Mouse (Mus musculus): ENCODE data around the gene Lrp1. TPM values are rescaled to one million over a fixed set of nuclear protein-coding genes. Genes with fewer than 3 reads are reported as not detected.
"Not testable (repeated sequence)": the region's sequence is repeated elsewhere in the genome, so short reads cannot be mapped to it uniquely, and the experiment has no call there.

The Lrp1 gene
- polyA plus RNA-seq, 1 experiment from 2014 or later = 37.9 TPM

GRCm38 (mm10) chr10:127663590-127663989, 42.6 kb upstream of the Lrp1 start:
- ATAC-seq (ENCODE audit: extremely low read depth, insufficient number of reproducible peaks, low FRiP score, low TSS enrichment) = no peak
- H3K9ac ChIP-seq = peak overlapping the region; percentile 90
- H3K36me3 ChIP-seq = peaks cover 50% of the 10 kb centered on the region
- no peaks in the 10 kb centered on the region for H3K9me3 ChIP-seq
- peaks cover 6% of the 10 kb centered on the region for H3K27me3 ChIP-seq (replicated peaks)
- no peak overlapping the region for H3K27ac ChIP-seq (replicated peaks)
- H3K4me3 ChIP-seq = peak overlapping the region; percentile 73; the same call in 1 of the 2 replicates
- 29% methylated on average over 5 of the region's 5 CpGs for WGBS
- peaks cover 69% of the 10 kb centered on the region for H3K4me1 ChIP-seq
- peak overlapping the region; percentile 78 for H3K4me2 ChIP-seq

GRCm38 (mm10) chr10:127662666-127663253, 41.8 kb upstream of the Lrp1 start:
- Histone ChIP-seq H3K4me2 (peak overlapping the region; percentile 68), H3K9me3 (no peaks in the 10 kb centered on the region), H3K4me3 (peak overlapping the region; percentile 44), H3K27ac (replicated peaks) (peak overlapping the region; percentile 84), H3K36me3 (peaks cover 56% of the 10 kb centered on the region), H3K4me1 (peaks cover 66% of the 10 kb centered on the region), H3K27me3 (replicated peaks) (peaks cover 6% of the 10 kb centered on the region), H3K9ac (peak overlapping the region; percentile 54)
- WGBS = 32% methylated on average over 19 of the region's 19 CpGs
- no peak for ATAC-seq (ENCODE audit: extremely low read depth, insufficient number of reproducible peaks, low FRiP score, low TSS enrichment)

GRCm38 (mm10) chr10:127661915-127662663, 41.1 kb upstream of the Lrp1 start:
- Histone ChIP-seq H3K4me2 (peak overlapping the region; percentile 68), H3K27ac (replicated peaks) (peak overlapping the region; percentile 84), H3K9ac (peak overlapping the region; percentile 76), H3K36me3 (peaks cover 61% of the 10 kb centered on the region), H3K9me3 (no peaks in the 10 kb centered on the region), H3K4me1 (peaks cover 60% of the 10 kb centered on the region), H3K27me3 (replicated peaks) (peaks cover 6% of the 10 kb centered on the region), H3K4me3 (peak overlapping the region; percentile 44)
- 0 out of 2 replicates have a peak, but pooled peaks have one; percentile 5 for ATAC-seq (ENCODE audit: extremely low read depth, insufficient number of reproducible peaks, low FRiP score, low TSS enrichment)
- 2% methylated on average over 16 of the region's 16 CpGs for WGBS

- no peak for ATAC-seq (ENCODE audit: extremely low read depth, insufficient number of reproducible peaks, low FRiP score, low TSS enrichment)
- Histone ChIP-seq H3K27ac (replicated peaks) (peak overlapping the region; percentile 84), H3K9me3 (no peaks in the 10 kb centered on the region), H3K4me3 (peak overlapping the region; percentile 44), H3K36me3 (peaks cover 66% of the 10 kb centered on the region), H3K9ac (peak overlapping the region; percentile 76), H3K27me3 (replicated peaks) (peaks cover 6% of the 10 kb centered on the region), H3K4me1 (peaks cover 58% of the 10 kb centered on the region), H3K4me2 (peak overlapping the region; percentile 68)
- WGBS = 21% methylated on average over 14 of the region's 14 CpGs
These were observed 40.5 kb upstream of the Lrp1 start for GRCm38 (mm10) chr10:127661291-127661914.

GRCm38 (mm10) chr10:127659551-127659950, 38.6 kb upstream of the Lrp1 start:
- H3K9me3 ChIP-seq = no peaks in the 10 kb centered on the region
- H3K4me2 ChIP-seq = no peak overlapping the region
- 47% methylated on average over 1 of the region's 1 CpGs for WGBS
- peaks cover 81% of the 10 kb centered on the region for H3K36me3 ChIP-seq
- peaks cover 46% of the 10 kb centered on the region for H3K4me1 ChIP-seq
- no peak for ATAC-seq (ENCODE audit: extremely low read depth, insufficient number of reproducible peaks, low FRiP score, low TSS enrichment)
- no peak overlapping the region for H3K27ac ChIP-seq (replicated peaks)
- H3K9ac ChIP-seq = no peak overlapping the region
- H3K4me3 ChIP-seq = no peak overlapping the region
- H3K27me3 ChIP-seq (replicated peaks) = peaks cover under 1% of the 10 kb centered on the region; the same call in 1 of the 2 replicates

GRCm38 (mm10) chr10:127658076-127658475, 37.1 kb upstream of the Lrp1 start:
- Histone ChIP-seq H3K4me3 (no peak overlapping the region), H3K4me2 (no peak overlapping the region), H3K9me3 (no peaks in the 10 kb centered on the region), H3K9ac (0 out of 2 replicates have a peak overlapping the region, but pooled peaks have one; percentile 19), H3K36me3 (peaks cover 81% of the 10 kb centered on the region), H3K4me1 (peaks cover 33% of the 10 kb centered on the region), H3K27ac (replicated peaks) (no peak overlapping the region), H3K27me3 (replicated peaks) (no peaks in the 10 kb centered on the region)
- ATAC-seq (ENCODE audit: extremely low read depth, insufficient number of reproducible peaks, low FRiP score, low TSS enrichment) = no peak
- 26% methylated on average over 6 of the region's 6 CpGs for WGBS

- H3K27ac ChIP-seq (replicated peaks); ATAC-seq (ENCODE audit: extremely low read depth, insufficient number of reproducible peaks, low FRiP score, low TSS enrichment); H3K4me2 ChIP-seq; H3K27me3 ChIP-seq (replicated peaks); H3K4me3 ChIP-seq; H3K9me3 ChIP-seq; H3K9ac ChIP-seq: not testable (repeated sequence)
- H3K36me3 ChIP-seq = peaks cover 83% of the 10 kb centered on the region
- peaks cover 33% of the 10 kb centered on the region for H3K4me1 ChIP-seq
- WGBS = 56% methylated on average over 6 of the region's 6 CpGs
These were observed 36.7 kb upstream of the Lrp1 start for GRCm38 (mm10) chr10:127657617-127658016.

GRCm38 (mm10) chr10:127654970-127655579, 34.1 kb upstream of the Lrp1 start:
- H3K9me3 ChIP-seq = no peaks in the 10 kb centered on the region
- H3K4me3 ChIP-seq = no peak overlapping the region
- H3K27ac ChIP-seq (replicated peaks) = no peak overlapping the region
- no peak overlapping the region for H3K4me2 ChIP-seq
- 75% methylated on average over 16 of the region's 16 CpGs for WGBS
- H3K27me3 ChIP-seq (replicated peaks) = no peaks in the 10 kb centered on the region
- ATAC-seq (ENCODE audit: extremely low read depth, insufficient number of reproducible peaks, low FRiP score, low TSS enrichment) = no peak
- peaks cover 12% of the 10 kb centered on the region for H3K4me1 ChIP-seq
- peaks cover 93% of the 10 kb centered on the region for H3K36me3 ChIP-seq
- no peak overlapping the region for H3K9ac ChIP-seq

GRCm38 (mm10) chr10:127652906-127653638, 32.1 kb upstream of the Lrp1 start:
- H3K9ac ChIP-seq = no peak overlapping the region
- H3K36me3 ChIP-seq = peaks cover 91% of the 10 kb centered on the region
- H3K4me1 ChIP-seq = peaks cover 9% of the 10 kb centered on the region
- H3K4me2 ChIP-seq = peak overlapping the region; percentile 16
- H3K27ac ChIP-seq (replicated peaks) = no peak overlapping the region
- no peaks in the 10 kb centered on the region for H3K9me3 ChIP-seq
- no peak for ATAC-seq (ENCODE audit: extremely low read depth, insufficient number of reproducible peaks, low FRiP score, low TSS enrichment)
- H3K4me3 ChIP-seq = 0 out of 2 replicates have a peak overlapping the region, but pooled peaks have one; percentile 6
- WGBS = 47% methylated on average over 21 of the region's 21 CpGs
- H3K27me3 ChIP-seq (replicated peaks) = no peaks in the 10 kb centered on the region

GRCm38 (mm10) chr10:127645791-127646190, 24.8 kb upstream of the Lrp1 start:
- no peak overlapping the region for H3K4me3 ChIP-seq
- peaks cover 23% of the 10 kb centered on the region for H3K4me1 ChIP-seq
- no peaks in the 10 kb centered on the region for H3K9me3 ChIP-seq
- 44% methylated on average over 2 of the region's 2 CpGs for WGBS
- no peak overlapping the region for H3K27ac ChIP-seq (replicated peaks)
- no peak overlapping the region for H3K9ac ChIP-seq
- no peak overlapping the region for H3K4me2 ChIP-seq
- H3K27me3 ChIP-seq (replicated peaks) = no peaks in the 10 kb centered on the region
- peaks cover 38% of the 10 kb centered on the region for H3K36me3 ChIP-seq
- no peak for ATAC-seq (ENCODE audit: extremely low read depth, insufficient number of reproducible peaks, low FRiP score, low TSS enrichment)
